Mouse (Mus musculus) kidney, postnatal 0 days (tissue): ENCODE results near the gene Selenon. TPM values are rescaled to one million over a fixed set of nuclear protein-coding genes. Genes with fewer than 3 reads are reported as not detected.

Experiments
- ATAC-seq: fragments of 200-750 bp; cut with Nextera tagmentation; replicated peaks from 2 replicates; pipeline ENCODE4 v1.8.0; 2017; ENCODE audit warnings: low read depth, moderate number of reproducible peaks, moderate TSS enrichment, moderate library complexity; ENCODE audit not compliant: low FRiP score
- DNase-seq: peaks from one replicate; pipeline ENCODE4 v3.0.0-alpha.2; 2016; ENCODE audit warnings: low spot score
- H3K27ac ChIP-seq: fragments of 300-500 bp; sonication (generic); 2 replicates; pipeline ENCODE4 v1.5.1; 2014; ENCODE audit warnings: mild to moderate bottlenecking
- H3K27me3 ChIP-seq: fragments of 300-500 bp; sonication (generic); 2 replicates; pipeline ENCODE4 v1.6.1; 2014; ENCODE audit warnings: low read length, mixed read lengths; ENCODE audit not compliant: insufficient read depth
- H3K36me3 ChIP-seq: fragments of 300-500 bp; sonication (generic); 2 replicates; pipeline ENCODE4 v1.6.1; 2014; ENCODE audit warnings: low read length, mixed read lengths; ENCODE audit not compliant: insufficient read depth
- H3K4me1 ChIP-seq: fragments of 300-500 bp; sonication (generic); replicated peaks from 2 replicates; pipeline ENCODE4 v1.6.1; 2014; ENCODE audit warnings: antibody characterized with exemption, low read length, mixed read lengths; ENCODE audit not compliant: insufficient read depth
- H3K4me2 ChIP-seq: fragments of 300-500 bp; sonication (generic); 2 replicates; pipeline ENCODE4 v1.6.1; 2014; ENCODE audit warnings: mild to moderate bottlenecking, low read length, moderate library complexity, mixed read lengths
- H3K4me3 ChIP-seq: fragments of 300-500 bp; sonication (generic); replicated peaks from 2 replicates; pipeline ENCODE4 v1.5.1; 2014; ENCODE audit warnings: low read depth, low read length
- H3K9ac ChIP-seq: fragments of 300-500 bp; sonication (generic); 2 replicates; pipeline ENCODE4 v1.6.1; 2014; ENCODE audit warnings: low read depth, low read length
- H3K9me3 ChIP-seq: fragments of 300-500 bp; sonication (generic); replicated peaks from 2 replicates; pipeline ENCODE4 v1.6.1; 2016; ENCODE audit warnings: low read length, inconsistent platforms, mixed read lengths
- CTCF ChIP-seq: IDR thresholded peaks from 2 replicates; pipeline ENCODE4 v1.5.1; 2016; ENCODE audit warnings: antibody characterized with exemption, low read depth, mild to moderate bottlenecking, moderate library complexity
- WGBS: fragments of 180-500 bp; shearing (Covaris S2); extraction: QIAGEN DNeasy Blood & Tissue Kit; methylation state at CpG from one replicate; pipeline ENCODE4 v1.1.7; 2014; 5-methylcytosine and 5-hydroxymethylcytosine counted together
- polyA plus RNA-seq: library from polyadenylated mRNA; unstranded; fragments of >200 nt; fragmentation: Nextera tagmentation; extraction: Ambion mirVana; gene quantifications from 2 replicates; pipeline ENCODE4 v1.2.1, GENCODE M21; 2015

The Selenon gene
- 13.9 and 27.9 TPM in 2 replicates for polyA plus RNA-seq

DNA sequence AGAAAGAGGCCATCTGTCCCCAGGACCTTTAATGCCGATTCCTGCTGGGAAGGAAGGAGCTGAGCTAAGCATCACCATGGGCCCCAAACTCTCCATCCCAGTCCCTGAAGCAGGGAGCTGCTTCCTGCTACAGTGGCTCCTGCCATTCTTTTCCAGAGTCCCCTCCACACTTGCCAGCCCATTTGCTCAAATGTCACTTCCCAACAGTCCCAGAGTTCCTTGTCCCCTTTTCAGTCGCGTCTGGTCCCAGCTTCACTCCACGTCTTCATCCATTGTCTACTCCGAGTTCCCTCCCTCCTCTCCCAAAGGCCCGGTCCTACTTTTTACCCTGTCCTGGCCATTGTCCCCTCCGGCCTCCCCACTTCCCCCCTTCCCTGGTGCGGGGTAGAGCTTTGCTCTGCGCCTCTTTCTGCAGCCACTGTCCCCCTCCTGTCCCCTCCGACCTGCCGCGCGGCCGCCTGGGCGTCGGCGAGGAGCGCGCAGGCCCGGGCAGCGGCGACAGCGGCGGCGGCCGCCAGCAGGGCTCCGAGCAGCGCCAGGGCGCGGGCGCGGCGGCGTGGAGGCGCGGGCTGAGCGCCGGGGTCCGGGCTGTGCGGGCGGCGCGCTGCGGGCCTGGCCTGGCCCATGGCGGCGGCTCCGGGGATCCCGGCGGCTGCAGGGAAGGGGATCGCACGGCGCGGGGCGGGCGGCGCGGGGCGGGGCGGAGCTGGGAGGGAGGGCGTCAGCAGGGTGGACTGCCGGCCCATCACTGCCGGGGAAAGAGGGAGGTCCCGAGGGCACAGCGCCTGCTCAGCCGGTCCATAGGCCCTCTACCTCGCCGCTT, at the start of gene Selenon:
Selenon (minus strand) TSS at position 673 of the 823 bp plus-strand sequence.
- peak within 1 kb of the TSS; percentile 82 for H3K4me2 ChIP-seq
- H3K27ac ChIP-seq: peak within 1 kb of the TSS; percentile 80
- peak within 1 kb of the TSS; percentile 89 for H3K9ac ChIP-seq
- peaks cover 5% of the 10 kb centered on the region for H3K9me3 ChIP-seq
- no peak for TF ChIP-seq CTCF
- peak within 1 kb of the TSS; percentile 61 for H3K4me3 ChIP-seq
- peak; percentile 80 for ATAC-seq
- DNase-seq: peak; percentile 87
- 0 out of 2 replicates have a peak, but pooled peaks cover 5% of the 10 kb centered on the region for H3K36me3 ChIP-seq
- under 1% methylated on average over 60 of the region's 67 CpGs for WGBS
- H3K4me1 ChIP-seq: no peaks in the 10 kb centered on the region; the same call in 1 of the 2 replicates
- H3K27me3 ChIP-seq: no peaks in the 10 kb centered on the region

DNA sequence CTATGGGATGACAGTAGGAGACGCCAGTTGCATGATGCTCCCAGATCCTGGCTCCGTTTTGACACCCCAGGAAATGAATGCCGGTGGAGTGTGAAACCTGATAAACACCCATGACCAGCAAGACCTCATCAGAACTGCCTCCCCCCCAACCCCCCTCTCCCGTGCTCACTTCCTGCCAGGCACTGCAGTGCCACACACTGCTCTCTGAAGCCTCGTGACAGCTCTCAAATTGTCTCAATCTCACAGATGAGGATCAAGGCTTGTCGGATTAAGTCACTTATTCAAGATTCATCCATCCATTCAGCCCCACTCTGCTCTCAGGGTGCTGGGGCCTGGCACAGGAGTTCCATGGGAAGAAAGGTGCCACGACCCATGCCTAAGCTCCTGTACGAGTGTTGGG, 49.4 kb upstream of the Selenon start:
- 25% methylated on average over 8 of the region's 8 CpGs for WGBS
- H3K4me3 ChIP-seq: no peak overlapping the region
- H3K4me1 ChIP-seq: peaks cover 11% of the 10 kb centered on the region
- DNase-seq (no peak), ATAC-seq (no peak)
- H3K9ac ChIP-seq: no peak overlapping the region
- H3K9me3 ChIP-seq: no peaks in the 10 kb centered on the region
- TF ChIP-seq CTCF: no peak
- no peaks in the 10 kb centered on the region for H3K36me3 ChIP-seq
- no peak overlapping the region for H3K4me2 ChIP-seq
- H3K27ac ChIP-seq: 0 out of 2 replicates have a peak overlapping the region, but pooled peaks have one; percentile 26
- H3K27me3 ChIP-seq: no peaks in the 10 kb centered on the region

DNA sequence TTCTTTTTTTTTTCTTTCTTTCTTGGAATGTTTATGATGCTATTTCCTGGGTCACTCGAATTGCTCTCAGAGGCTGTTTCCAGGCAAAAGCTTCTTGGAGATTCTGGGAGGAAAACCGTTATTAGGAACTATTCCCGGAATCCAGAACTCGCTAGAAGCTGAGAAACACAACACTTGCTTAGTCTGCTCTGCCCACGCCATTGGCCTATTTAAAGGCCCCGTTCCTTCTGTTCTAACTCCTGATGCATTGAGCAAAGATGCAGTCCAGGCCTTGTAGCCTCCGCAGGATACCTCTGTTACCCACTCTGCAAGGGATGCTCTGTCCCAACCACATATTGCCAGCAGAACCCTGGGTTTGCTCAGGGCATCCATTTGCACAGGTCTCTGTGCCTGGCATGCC, 48.8 kb upstream of the Selenon start:
- no peaks in the 10 kb centered on the region for H3K27me3 ChIP-seq
- 53% methylated on average over 7 of the region's 7 CpGs for WGBS
- no peak overlapping the region for H3K9ac ChIP-seq
- no peaks in the 10 kb centered on the region for H3K36me3 ChIP-seq
- H3K4me2 ChIP-seq: no peak overlapping the region
- peak; percentile 82 for DNase-seq
- no peak overlapping the region for H3K4me3 ChIP-seq
- peaks cover 11% of the 10 kb centered on the region for H3K4me1 ChIP-seq
- ATAC-seq: no peak
- peak overlapping the region; percentile 43; the same call in 1 of the 2 replicates for H3K27ac ChIP-seq
- no peaks in the 10 kb centered on the region for H3K9me3 ChIP-seq
- TF ChIP-seq CTCF: no peak

GRCm38 (mm10) chr4:134600060-134600459, 48.1 kb upstream of the Selenon start:
- no peaks in the 10 kb centered on the region for H3K36me3 ChIP-seq
- peaks cover 11% of the 10 kb centered on the region for H3K4me1 ChIP-seq
- DNase-seq (no peak), ATAC-seq (no peak)
- no peaks in the 10 kb centered on the region for H3K27me3 ChIP-seq
- no peak overlapping the region for H3K27ac ChIP-seq
- no peak overlapping the region for H3K4me3 ChIP-seq
- H3K9ac ChIP-seq: no peak overlapping the region
- TF ChIP-seq CTCF: no peak
- no peaks in the 10 kb centered on the region for H3K9me3 ChIP-seq
- 89% methylated on average over 9 of the region's 9 CpGs for WGBS
- no peak overlapping the region for H3K4me2 ChIP-seq

GRCm38 (mm10) chr4:134596816-134597692, 45.1 kb upstream of the Selenon start:
- Histone ChIP-seq H3K27ac (no peak overlapping the region), H3K9ac (no peak overlapping the region), H3K9me3 (no peaks in the 10 kb centered on the region), H3K36me3 (0 out of 2 replicates have a peak, but pooled peaks cover 2% of the 10 kb centered on the region), H3K27me3 (no peaks in the 10 kb centered on the region), H3K4me2 (no peak overlapping the region), H3K4me3 (no peak overlapping the region), H3K4me1 (peaks cover 12% of the 10 kb centered on the region)
- WGBS: 69% methylated on average over 10 of the region's 10 CpGs
- TF ChIP-seq CTCF: no peak
- ATAC-seq (no peak), DNase-seq (no peak)
